Mouse (Mus musculus): ENCODE measurements around the gene Spg20.

DNA sequence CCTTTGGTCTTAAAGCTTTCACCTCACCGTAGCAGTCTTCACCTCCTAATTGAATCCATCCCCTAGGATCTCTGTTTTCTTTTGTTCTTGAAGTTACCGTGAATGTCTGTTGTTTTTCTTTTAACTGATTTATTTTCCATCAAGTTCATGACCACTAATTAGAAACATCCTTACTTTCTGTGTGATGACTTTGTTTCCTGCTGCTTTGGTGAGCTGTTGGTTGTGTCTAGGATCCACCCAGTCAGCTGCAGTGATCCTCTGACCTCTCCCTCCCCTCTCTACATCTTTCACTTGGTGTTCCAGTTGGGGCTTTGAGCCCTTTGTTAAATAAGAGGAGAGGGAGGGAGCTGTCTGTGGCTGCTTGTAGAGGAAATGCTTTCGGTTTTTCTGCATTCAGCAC, 36.2 kb downstream of the Spg20 start:
- TF ChIP-seq CTCF (IDR thresholded peaks at IDR 0.05 in 2 of 3, conservative IDR thresholded peaks at IDR 0.05 in 1 of 3; ENCODE audit: control insufficient read depth in 1 of 3, insufficient read depth in 1 of 3, low read depth in 2 of 3, low read length in 3 of 3, poor library complexity in 1 of 3, severe bottlenecking in 1 of 3) = no peak
- no peak for TF ChIP-seq POLR2A (IDR thresholded peaks at IDR 0.05; ENCODE audit: control insufficient read depth in 1 of 2, insufficient read depth in 1 of 2, low read depth in 1 of 2, low read length in 2 of 2, poor library complexity in 1 of 2)
- TF ChIP-seq SMC3 (IDR thresholded peaks at IDR 0.05; ENCODE audit: low read depth, low read length) = no peak
- no peak for TF ChIP-seq USF1 (IDR thresholded peaks at IDR 0.05; ENCODE audit: low read depth, low read length)
- TF ChIP-seq POLR2AphosphoS5 (IDR thresholded peaks at IDR 0.05; ENCODE audit: borderline replicate concordance, low read depth, low read length) = no peak
- no peak for TF ChIP-seq ZNF384 (IDR thresholded peaks at IDR 0.05; ENCODE audit: low read depth, low read length)
- TF ChIP-seq EP300 (IDR thresholded peaks at IDR 0.05; ENCODE audit: low read depth in 1 of 2, low read length in 2 of 2) = no peak
- TF ChIP-seq TAL1 (IDR thresholded peaks at IDR 0.05; ENCODE audit: low read length) = no peak
- TF ChIP-seq ZC3H11A (IDR thresholded peaks at IDR 0.05; ENCODE audit: low read depth, low read length) = no peak
- TF ChIP-seq TCF12 (IDR thresholded peaks at IDR 0.05; ENCODE audit: low read depth, low read length) = no peak
- TF ChIP-seq GATA1 (IDR thresholded peaks at IDR 0.05; ENCODE audit: low read depth, low read length) = no peak
- no peak for TF ChIP-seq RAD21 (IDR thresholded peaks at IDR 0.05; ENCODE audit: low read depth, low read length)
- TF ChIP-seq MAX (IDR thresholded peaks at IDR 0.05; ENCODE audit: low read length) = no peak
- TF ChIP-seq GABPA (IDR thresholded peaks at IDR 0.05; ENCODE audit: low read depth, low read length) = no peak
